Mouse (Mus musculus): ENCODE measurements at regions not wholly inside any gene's neighbourhood (a gene's known extent, or its start where the extent isn't known, plus 50 kb on each side); places are given as distances from the start of the nearest gene placed in this dataset.

DNA sequence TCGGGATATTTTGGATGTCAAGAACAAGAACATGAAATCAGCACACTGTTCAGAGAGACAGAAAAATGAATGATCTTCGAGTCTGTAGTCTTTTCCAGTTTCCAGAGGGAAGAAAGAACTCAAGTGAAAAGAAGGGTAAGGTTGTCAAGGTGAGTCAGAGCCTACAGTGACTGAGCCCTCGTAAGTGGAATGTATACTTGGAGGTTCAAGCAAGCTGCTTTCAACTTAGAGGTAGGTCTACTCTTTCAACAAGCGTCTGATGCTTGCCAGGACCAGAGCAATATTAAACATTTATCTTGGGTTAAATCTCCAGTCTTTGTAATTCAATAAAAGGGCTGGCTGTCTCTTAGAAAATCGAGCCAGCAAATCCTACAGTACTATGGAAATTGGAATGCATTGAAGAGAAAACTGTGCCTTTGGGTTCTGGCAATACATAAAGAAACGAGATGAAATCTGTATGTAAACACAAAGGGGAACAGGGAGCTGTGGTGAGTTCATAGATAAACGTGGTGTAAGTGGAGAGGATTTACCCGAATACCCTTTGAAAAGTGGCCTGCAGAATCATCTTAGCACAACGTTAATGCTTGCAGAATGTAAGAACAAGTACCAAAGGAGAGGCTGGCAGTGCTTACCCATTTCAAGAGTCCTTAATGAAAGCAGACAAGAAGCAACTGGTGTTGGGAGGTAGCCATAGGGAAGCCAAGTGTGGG, 82.2 kb upstream of the Dcn start:
- no peak for ATAC-seq (replicated peaks; ENCODE audit: insufficient number of reproducible peaks, low FRiP score, low TSS enrichment)

DNA sequence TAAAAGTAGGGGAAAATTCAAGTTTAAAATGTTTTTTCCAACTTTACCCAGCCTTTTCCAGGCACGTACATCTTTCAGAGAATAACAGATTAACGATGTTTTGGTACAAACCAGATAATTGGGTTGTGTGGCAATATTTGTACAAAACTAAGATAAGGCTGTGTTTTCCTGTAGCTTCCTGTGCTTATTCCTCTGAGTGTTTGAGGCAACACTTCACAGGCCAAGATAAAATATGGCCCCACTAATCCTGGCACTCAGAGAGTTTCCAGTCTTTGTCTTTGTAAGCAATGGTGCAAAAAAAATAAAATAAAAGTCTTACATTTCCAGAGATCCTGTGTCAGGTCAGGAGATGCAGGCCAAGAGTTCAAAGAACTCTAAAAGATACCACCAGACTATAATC, 81.5 kb upstream of the Dcn start:
- no peak overlapping the region for H3K4me2 ChIP-seq
- H3K4me3 ChIP-seq (ENCODE audit: low read depth, low read length), result no peak overlapping the region
- ATAC-seq (replicated peaks; ENCODE audit: insufficient number of reproducible peaks, low FRiP score, low TSS enrichment), result no peak
- H3K27me3 ChIP-seq (ENCODE audit: control insufficient read depth, insufficient read depth, low read length), result no peaks in the 10 kb centered on the region
- no peak overlapping the region for H3K27ac ChIP-seq (ENCODE audit: low read depth, low read length)
- no peaks in the 10 kb centered on the region for H3K4me1 ChIP-seq (ENCODE audit: control insufficient read depth, insufficient read depth, low read length)
- WGBS (ENCODE audit: insufficient replicate concordance), result 64% methylated on average over 2 of the region's 2 CpGs
- no peaks in the 10 kb centered on the region for H3K9me3 ChIP-seq (replicated peaks; ENCODE audit: control insufficient read depth, low read length)
- H3K9ac ChIP-seq (ENCODE audit: low read depth, low read length), result no peak overlapping the region
- H3K36me3 ChIP-seq (ENCODE audit: control insufficient read depth, insufficient read depth, low read length), result no peaks in the 10 kb centered on the region

More for the DNA sequence above, 82.2 kb upstream of the Dcn start:
- H3K27me3 ChIP-seq (ENCODE audit: control insufficient read depth, insufficient read depth, low read length), result no peaks in the 10 kb centered on the region
- H3K9me3 ChIP-seq (replicated peaks; ENCODE audit: control insufficient read depth, low read length), result no peaks in the 10 kb centered on the region
- H3K27ac ChIP-seq (ENCODE audit: low read depth, low read length), result no peak overlapping the region
- 52% methylated on average over 9 of the region's 9 CpGs for WGBS (ENCODE audit: insufficient replicate concordance)
- no peak overlapping the region for H3K4me2 ChIP-seq
- no peak overlapping the region for H3K9ac ChIP-seq (ENCODE audit: low read depth, low read length)
- no peaks in the 10 kb centered on the region for H3K4me1 ChIP-seq (ENCODE audit: control insufficient read depth, insufficient read depth, low read length)
- H3K4me3 ChIP-seq (ENCODE audit: low read depth, low read length), result no peak overlapping the region
- H3K36me3 ChIP-seq (ENCODE audit: control insufficient read depth, insufficient read depth, low read length), result no peaks in the 10 kb centered on the region

GRCm38 (mm10) chr10:97402524-97402923, 76.9 kb upstream of the Dcn start:
- Histone ChIP-seq H3K4me1 (ENCODE audit: control insufficient read depth, insufficient read depth, low read length) (no peaks in the 10 kb centered on the region), H3K27ac (ENCODE audit: low read depth, low read length) (no peak overlapping the region), H3K9me3 (replicated peaks; ENCODE audit: control insufficient read depth, low read length) (no peaks in the 10 kb centered on the region), H3K27me3 (ENCODE audit: control insufficient read depth, insufficient read depth, low read length) (no peaks in the 10 kb centered on the region), H3K9ac (ENCODE audit: low read depth, low read length) (no peak overlapping the region), H3K4me2 (no peak overlapping the region), H3K4me3 (ENCODE audit: low read depth, low read length) (no peak overlapping the region), H3K36me3 (ENCODE audit: control insufficient read depth, insufficient read depth, low read length) (no peaks in the 10 kb centered on the region)
- 82% methylated on average over 2 of the region's 2 CpGs for WGBS (ENCODE audit: insufficient replicate concordance)
- no peak for ATAC-seq (replicated peaks; ENCODE audit: insufficient number of reproducible peaks, low FRiP score, low TSS enrichment)

- Histone ChIP-seq H3K27ac (ENCODE audit: low read depth, low read length) (no peak overlapping the region), H3K4me2 (no peak overlapping the region), H3K4me1 (ENCODE audit: control insufficient read depth, insufficient read depth, low read length) (no peaks in the 10 kb centered on the region), H3K27me3 (ENCODE audit: control insufficient read depth, insufficient read depth, low read length) (no peaks in the 10 kb centered on the region), H3K9ac (ENCODE audit: low read depth, low read length) (no peak overlapping the region), H3K4me3 (ENCODE audit: low read depth, low read length) (no peak overlapping the region), H3K9me3 (replicated peaks; ENCODE audit: control insufficient read depth, low read length) (no peaks in the 10 kb centered on the region), H3K36me3 (ENCODE audit: control insufficient read depth, insufficient read depth, low read length) (no peaks in the 10 kb centered on the region)
- 70% methylated on average over 2 of the region's 2 CpGs for WGBS (ENCODE audit: insufficient replicate concordance)
- no peak for ATAC-seq (replicated peaks; ENCODE audit: insufficient number of reproducible peaks, low FRiP score, low TSS enrichment)
These were observed 75.2 kb upstream of the Dcn start for GRCm38 (mm10) chr10:97404076-97404787.

GRCm38 (mm10) chr10:97409181-97409581, 70.2 kb upstream of the Dcn start:
- no peaks in the 10 kb centered on the region for H3K27me3 ChIP-seq (ENCODE audit: control insufficient read depth, insufficient read depth, low read length)
- no peak overlapping the region for H3K9ac ChIP-seq (ENCODE audit: low read depth, low read length)
- no peaks in the 10 kb centered on the region for H3K9me3 ChIP-seq (replicated peaks; ENCODE audit: control insufficient read depth, low read length)
- ATAC-seq (replicated peaks; ENCODE audit: insufficient number of reproducible peaks, low FRiP score, low TSS enrichment), result no peak
- 40% methylated on average over 1 of the region's 1 CpGs for WGBS (ENCODE audit: insufficient replicate concordance)
- no peaks in the 10 kb centered on the region for H3K4me1 ChIP-seq (ENCODE audit: control insufficient read depth, insufficient read depth, low read length)
- H3K27ac ChIP-seq (ENCODE audit: low read depth, low read length), result no peak overlapping the region
- H3K4me3 ChIP-seq (ENCODE audit: low read depth, low read length), result no peak overlapping the region
- no peak overlapping the region for H3K4me2 ChIP-seq
- H3K36me3 ChIP-seq (ENCODE audit: control insufficient read depth, insufficient read depth, low read length), result no peaks in the 10 kb centered on the region

- Histone ChIP-seq H3K9ac (ENCODE audit: low read depth, low read length) (no peak overlapping the region), H3K36me3 (ENCODE audit: control insufficient read depth, insufficient read depth, low read length) (no peaks in the 10 kb centered on the region), H3K4me1 (ENCODE audit: control insufficient read depth, insufficient read depth, low read length) (no peaks in the 10 kb centered on the region), H3K27me3 (ENCODE audit: control insufficient read depth, insufficient read depth, low read length) (no peaks in the 10 kb centered on the region), H3K27ac (ENCODE audit: low read depth, low read length) (no peak overlapping the region), H3K9me3 (replicated peaks; ENCODE audit: control insufficient read depth, low read length) (no peaks in the 10 kb centered on the region), H3K4me2 (no peak overlapping the region), H3K4me3 (ENCODE audit: low read depth, low read length) (no peak overlapping the region)
- ATAC-seq (replicated peaks; ENCODE audit: insufficient number of reproducible peaks, low FRiP score, low TSS enrichment), result no peak
- WGBS (ENCODE audit: insufficient replicate concordance), result 76% methylated on average over 1 of the region's 1 CpGs
These were observed 69.5 kb upstream of the Dcn start for GRCm38 (mm10) chr10:97409909-97410308.

DNA sequence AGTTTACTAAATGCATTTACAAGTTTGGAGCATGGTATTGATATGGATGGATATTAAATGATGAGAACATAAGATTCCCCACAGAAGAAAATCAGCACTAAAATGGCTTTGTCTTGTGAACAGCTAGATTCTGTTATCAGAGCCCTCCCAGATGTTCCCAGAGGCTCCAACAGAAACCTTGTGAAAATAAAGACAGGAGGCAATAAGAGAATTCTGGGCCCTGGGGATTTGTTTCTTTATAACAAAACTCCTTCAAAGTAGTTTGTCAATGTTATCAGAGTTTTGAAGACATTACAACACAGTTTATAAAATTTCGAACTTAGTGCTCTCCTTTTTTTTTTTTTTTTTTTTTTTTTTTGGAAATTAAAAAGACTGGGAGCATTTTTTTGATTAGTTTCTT, 56.8 kb upstream of the Dcn start:
- H3K27ac ChIP-seq (ENCODE audit: low read depth, low read length), result no peak overlapping the region
- ATAC-seq (replicated peaks; ENCODE audit: insufficient number of reproducible peaks, low FRiP score, low TSS enrichment), result no peak
- H3K9ac ChIP-seq (ENCODE audit: low read depth, low read length), result no peak overlapping the region
- no peaks in the 10 kb centered on the region for H3K36me3 ChIP-seq (ENCODE audit: control insufficient read depth, insufficient read depth, low read length)
- H3K4me2 ChIP-seq, result no peak overlapping the region
- WGBS (ENCODE audit: insufficient replicate concordance), result 35% methylated on average over 1 of the region's 1 CpGs
- H3K4me3 ChIP-seq (ENCODE audit: low read depth, low read length), result no peak overlapping the region
- no peaks in the 10 kb centered on the region for H3K9me3 ChIP-seq (replicated peaks; ENCODE audit: control insufficient read depth, low read length)
- H3K4me1 ChIP-seq (ENCODE audit: control insufficient read depth, insufficient read depth, low read length), result no peaks in the 10 kb centered on the region
- H3K27me3 ChIP-seq (ENCODE audit: control insufficient read depth, insufficient read depth, low read length), result no peaks in the 10 kb centered on the region

DNA sequence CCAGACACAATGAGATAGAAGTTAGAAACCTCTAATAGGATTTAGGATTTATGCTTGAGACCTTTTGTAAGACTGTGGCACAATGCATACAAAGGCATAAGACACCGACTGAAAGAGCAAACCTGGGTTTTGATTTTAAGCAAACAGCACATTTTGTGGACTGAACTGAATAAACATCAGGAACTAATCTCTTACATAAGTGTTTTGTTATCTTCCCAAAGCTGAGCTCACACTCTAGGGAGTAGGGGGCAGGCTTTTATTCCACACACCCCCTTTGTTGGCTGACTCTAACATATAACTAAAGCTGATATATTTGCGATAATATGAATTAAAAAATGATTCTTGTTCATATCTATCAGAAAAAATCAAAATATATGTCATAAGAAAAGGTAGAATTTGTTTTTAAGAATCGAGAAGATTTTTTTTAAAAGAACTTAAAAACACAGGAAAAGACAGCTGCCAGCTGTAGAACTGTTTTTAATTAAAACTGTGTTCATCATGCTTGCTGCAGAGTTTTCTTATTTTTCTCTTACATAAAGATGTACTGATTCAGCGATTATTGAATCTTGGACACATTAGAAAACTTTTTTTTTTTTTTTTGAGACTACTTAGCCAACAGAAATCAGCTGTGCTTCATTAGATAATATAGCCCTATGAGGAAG, 56.2 kb upstream of the Dcn start:
- no peaks in the 10 kb centered on the region for H3K27me3 ChIP-seq (ENCODE audit: control insufficient read depth, insufficient read depth, low read length)
- no peaks in the 10 kb centered on the region for H3K36me3 ChIP-seq (ENCODE audit: control insufficient read depth, insufficient read depth, low read length)
- no peak overlapping the region for H3K27ac ChIP-seq (ENCODE audit: low read depth, low read length)
- no peaks in the 10 kb centered on the region for H3K4me1 ChIP-seq (ENCODE audit: control insufficient read depth, insufficient read depth, low read length)
- H3K9me3 ChIP-seq (replicated peaks; ENCODE audit: control insufficient read depth, low read length), result no peaks in the 10 kb centered on the region
- H3K4me2 ChIP-seq, result no peak overlapping the region
- H3K4me3 ChIP-seq (ENCODE audit: low read depth, low read length), result no peak overlapping the region
- no peak overlapping the region for H3K9ac ChIP-seq (ENCODE audit: low read depth, low read length)
- no peak for ATAC-seq (replicated peaks; ENCODE audit: insufficient number of reproducible peaks, low FRiP score, low TSS enrichment)
- whole genome bisulfite sequencing (ENCODE audit: insufficient replicate concordance), result 56% methylated on average over 4 of the region's 4 CpGs

Measured in heart, embryonic 11.5 days (tissue).